Mouse (Mus musculus) hindbrain, embryonic 13.5 days (tissue): ENCODE measurements around the gene Zfp637. TPM values are rescaled to one million over a fixed set of nuclear protein-coding genes. Genes with fewer than 3 reads are reported as not detected.
"Not testable (repeated sequence)": the region's sequence is repeated elsewhere in the genome, so short reads cannot be mapped to it uniquely, and the experiment has no call there.

ENCODE experiments used
- ATAC-seq: fragments of 200-750 bp; cut with Nextera tagmentation; 2 replicates; pipeline ENCODE4 v1.8.0; 2017; ENCODE audit warnings: moderate TSS enrichment; ENCODE audit not compliant: low FRiP score
- H3K27ac ChIP-seq: fragments of 300-500 bp; sonication (generic); 2 replicates; pipeline ENCODE4 v1.5.1; 2015; ENCODE audit warnings: inconsistent platforms, mild to moderate bottlenecking, moderate library complexity
- H3K27me3 ChIP-seq: fragments of 300-500 bp; sonication (generic); 2 replicates; pipeline ENCODE4 v1.6.1; 2015; ENCODE audit warnings: mild to moderate bottlenecking, inconsistent platforms
- H3K36me3 ChIP-seq: fragments of 300-500 bp; sonication (generic); 2 replicates; pipeline ENCODE4 v1.6.1; 2015; ENCODE audit warnings: mild to moderate bottlenecking, inconsistent platforms
- H3K4me1 ChIP-seq: fragments of 300-500 bp; sonication (generic); replicated peaks from 2 replicates; pipeline ENCODE4 v1.6.1; 2015; ENCODE audit warnings: inconsistent platforms
- H3K4me2 ChIP-seq: fragments of 300-500 bp; sonication (generic); 2 replicates; pipeline ENCODE4 v1.6.1; 2015; ENCODE audit warnings: inconsistent platforms, mild to moderate bottlenecking, moderate library complexity
- H3K4me3 ChIP-seq: fragments of 300-500 bp; sonication (generic); 2 replicates; pipeline ENCODE4 v1.5.1; 2015; ENCODE audit warnings: mild to moderate bottlenecking, inconsistent platforms
- H3K9ac ChIP-seq: fragments of 300-500 bp; sonication (generic); 2 replicates; pipeline ENCODE4 v1.6.1; 2015; ENCODE audit warnings: mild to moderate bottlenecking, inconsistent platforms
- H3K9me3 ChIP-seq: fragments of 300-500 bp; sonication (generic); 2 replicates; pipeline ENCODE4 v1.6.1; 2016; ENCODE audit warnings: inconsistent platforms
- WGBS: fragments of 180-500 bp; shearing (Covaris S2); methylation state at CpG from one replicate; pipeline ENCODE4 v1.1.7; 2015; 5-methylcytosine and 5-hydroxymethylcytosine counted together
- polyA plus RNA-seq: library from polyadenylated mRNA; unstranded; fragments of >200 nt; fragmentation: Nextera tagmentation; extraction: Ambion mirVana; gene quantifications from 2 replicates; pipeline ENCODE4 v1.2.1, GENCODE M21; 2015

Zfp637 gene
- polyA plus RNA-seq, 1 experiment from 2014 or later: 145 TPM

DNA sequence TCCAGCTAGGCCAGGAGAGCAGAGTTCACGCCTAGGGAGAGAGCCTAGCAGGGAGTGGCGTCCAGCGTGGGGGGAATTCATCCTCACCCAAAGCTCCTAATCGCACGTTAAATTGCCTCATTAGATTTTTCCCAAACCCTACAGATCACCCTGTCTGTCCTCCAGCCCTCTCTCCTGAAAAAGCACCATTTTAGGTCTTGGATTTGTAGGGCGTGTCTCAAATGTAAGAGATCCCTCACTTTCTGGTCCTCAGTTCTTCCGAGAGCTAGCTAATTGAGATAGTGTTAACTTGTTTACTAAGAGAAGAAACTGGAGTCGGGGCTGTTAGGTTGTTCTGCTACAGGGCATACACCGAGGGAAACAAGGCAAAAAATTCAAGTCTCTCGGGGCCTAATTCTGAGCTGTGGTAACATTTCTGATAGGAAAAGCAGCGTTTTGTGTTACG, 553 bp downstream of the Zfp637 start:
- Histone ChIP-seq H3K27me3 (no peaks in the 10 kb centered on the region), H3K27ac (peak overlapping the region; percentile 97), H3K4me1 (peaks cover 16% of the 10 kb centered on the region), H3K9ac (peak overlapping the region; percentile 98), H3K4me3 (peak overlapping the region; percentile 87), H3K36me3 (peaks cover 36% of the 10 kb centered on the region), H3K4me2 (peak overlapping the region; percentile 56), H3K9me3 (no peaks in the 10 kb centered on the region)
- no peak for ATAC-seq
- WGBS: 16% methylated on average over 12 of the region's 12 CpGs

DNA sequence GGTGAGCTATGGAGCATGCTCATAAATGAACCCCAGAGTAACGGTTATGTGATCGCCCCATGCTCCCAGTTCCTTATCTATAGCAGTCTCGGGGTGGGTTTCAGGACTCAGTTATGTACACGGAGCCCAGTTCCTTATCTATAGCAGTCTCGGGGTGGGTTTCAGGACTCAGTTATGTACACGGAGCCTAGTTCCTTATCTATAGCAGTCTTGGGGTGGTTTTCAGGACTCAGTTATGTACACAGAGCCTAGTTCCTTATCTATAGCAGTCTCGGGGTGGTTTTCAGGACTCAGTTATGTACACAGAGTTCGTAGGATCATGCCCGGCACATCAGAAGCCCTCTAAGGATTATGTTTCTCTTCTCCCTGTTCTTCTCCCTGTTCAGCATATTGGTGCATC, 3.6 kb downstream of the Zfp637 start:
- H3K36me3 ChIP-seq: peaks cover 65% of the 10 kb centered on the region
- no peak overlapping the region for H3K9ac ChIP-seq
- H3K4me1 ChIP-seq: peaks cover 16% of the 10 kb centered on the region
- H3K4me3 ChIP-seq: no peak overlapping the region
- no peak overlapping the region for H3K4me2 ChIP-seq
- no peaks in the 10 kb centered on the region for H3K9me3 ChIP-seq
- no peak overlapping the region for H3K27ac ChIP-seq
- no peaks in the 10 kb centered on the region for H3K27me3 ChIP-seq
- ATAC-seq: no peak
- 96% methylated on average over 9 of the region's 9 CpGs for WGBS

DNA sequence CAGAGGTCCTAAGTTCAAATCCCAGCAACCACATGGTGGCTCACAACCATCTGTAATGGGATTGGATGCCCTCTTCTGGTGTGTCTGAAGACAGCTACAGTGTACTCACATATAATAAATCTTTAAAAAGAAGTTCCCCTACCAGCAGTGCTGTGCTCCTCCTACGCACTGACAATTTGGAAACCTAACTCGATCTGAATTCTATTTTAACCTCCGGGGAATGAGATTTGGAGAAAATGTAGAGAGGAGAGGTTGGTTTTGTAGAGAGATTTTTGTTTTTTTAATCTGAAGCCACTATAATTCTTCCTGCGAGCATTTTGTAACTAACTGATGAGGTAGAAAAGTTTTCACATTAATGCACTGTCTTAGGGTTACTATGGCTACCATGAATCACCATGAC, 5.7 kb downstream of the Zfp637 start:
- peaks cover 12% of the 10 kb centered on the region for H3K4me1 ChIP-seq
- H3K27me3 ChIP-seq, H3K9ac ChIP-seq, H3K27ac ChIP-seq, H3K4me2 ChIP-seq, H3K9me3 ChIP-seq, ATAC-seq, H3K4me3 ChIP-seq: not testable (repeated sequence)
- peaks cover 71% of the 10 kb centered on the region for H3K36me3 ChIP-seq
- 91% methylated on average over 4 of the region's 4 CpGs for WGBS

DNA sequence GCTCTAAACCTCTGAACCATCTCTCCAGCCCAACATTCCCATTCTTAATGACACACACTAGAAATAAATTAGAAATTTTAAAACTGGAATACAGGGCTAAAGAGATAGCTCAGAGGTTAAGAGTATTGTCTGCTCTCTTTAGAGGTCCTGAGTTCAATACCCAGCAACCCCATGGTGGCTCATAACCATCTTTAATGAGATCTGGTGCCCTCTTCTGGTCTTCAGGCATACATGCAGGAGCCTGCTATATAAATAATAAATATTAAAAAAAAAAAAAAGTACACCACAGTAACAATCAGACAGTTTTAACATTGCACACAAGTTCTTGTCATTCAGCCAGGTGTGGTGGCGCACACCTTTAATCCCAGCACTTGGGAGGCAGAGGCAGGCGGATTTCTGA, 6.8 kb downstream of the Zfp637 start:
- Histone ChIP-seq H3K4me2 (no peak overlapping the region), H3K9me3 (no peaks in the 10 kb centered on the region), H3K27ac (no peak overlapping the region), H3K36me3 (peaks cover 71% of the 10 kb centered on the region), H3K4me1 (0 out of 2 replicates have a peak, but pooled peaks cover 3% of the 10 kb centered on the region), H3K4me3 (no peak overlapping the region), H3K9ac (no peak overlapping the region), H3K27me3 (no peaks in the 10 kb centered on the region)
- 100% methylated on average over 2 of the region's 2 CpGs for WGBS
- ATAC-seq: no peak

DNA sequence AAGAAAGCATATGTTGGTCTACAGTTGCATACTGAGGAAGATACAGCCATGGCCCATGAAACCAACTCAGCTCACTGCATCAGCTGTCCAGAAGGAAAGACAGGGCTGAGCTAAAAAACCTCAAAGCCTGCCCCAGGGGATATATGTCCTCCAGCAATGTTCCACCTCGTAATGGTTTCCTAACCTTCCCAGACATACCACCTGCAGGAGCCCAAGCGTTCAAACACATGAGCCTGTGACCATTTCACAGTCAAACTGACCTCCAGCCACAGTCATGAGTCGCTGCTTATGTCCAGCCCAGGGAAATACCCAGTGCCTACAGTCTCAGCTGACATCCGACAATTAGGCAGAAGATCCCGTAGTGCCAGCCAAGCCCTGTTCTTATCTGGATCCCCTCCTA, 7.6 kb downstream of the Zfp637 start:
- no peaks in the 10 kb centered on the region for H3K27me3 ChIP-seq
- H3K4me3 ChIP-seq: no peak overlapping the region
- H3K36me3 ChIP-seq: peaks cover 65% of the 10 kb centered on the region
- H3K27ac ChIP-seq: no peak overlapping the region
- no peak for ATAC-seq
- H3K4me2 ChIP-seq: no peak overlapping the region
- no peak overlapping the region for H3K9ac ChIP-seq
- WGBS: 95% methylated on average over 5 of the region's 5 CpGs
- H3K9me3 ChIP-seq: no peaks in the 10 kb centered on the region
- 0 out of 2 replicates have a peak, but pooled peaks cover 3% of the 10 kb centered on the region for H3K4me1 ChIP-seq

DNA sequence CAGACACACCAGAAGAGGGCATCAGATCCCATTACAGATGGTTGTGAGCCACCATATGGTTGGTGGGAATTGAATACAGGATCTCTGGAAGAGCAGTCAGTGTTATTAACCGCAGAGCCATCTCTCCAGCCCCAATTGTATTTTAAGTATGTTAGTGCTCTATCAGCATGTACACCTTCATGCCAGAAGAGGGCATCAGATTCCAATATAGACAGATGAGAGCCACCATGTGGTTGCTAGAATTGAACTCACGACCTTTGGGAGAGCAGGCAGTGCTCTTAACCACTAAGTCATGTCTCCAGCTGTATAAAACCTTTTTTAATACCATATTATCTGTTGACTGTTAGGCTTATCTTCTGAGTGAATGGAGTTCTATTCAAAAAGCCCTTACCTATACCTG, 10.8 kb downstream of the Zfp637 start:
- Histone ChIP-seq H3K4me3 (no peak overlapping the region), H3K9ac (no peak overlapping the region), H3K27me3 (no peaks in the 10 kb centered on the region), H3K4me1 (no peaks in the 10 kb centered on the region), H3K27ac (no peak overlapping the region), H3K9me3 (no peaks in the 10 kb centered on the region), H3K36me3 (peaks cover 33% of the 10 kb centered on the region), H3K4me2 (no peak overlapping the region)
- 71% methylated on average over 2 of the region's 2 CpGs for WGBS
- ATAC-seq: no peak

DNA sequence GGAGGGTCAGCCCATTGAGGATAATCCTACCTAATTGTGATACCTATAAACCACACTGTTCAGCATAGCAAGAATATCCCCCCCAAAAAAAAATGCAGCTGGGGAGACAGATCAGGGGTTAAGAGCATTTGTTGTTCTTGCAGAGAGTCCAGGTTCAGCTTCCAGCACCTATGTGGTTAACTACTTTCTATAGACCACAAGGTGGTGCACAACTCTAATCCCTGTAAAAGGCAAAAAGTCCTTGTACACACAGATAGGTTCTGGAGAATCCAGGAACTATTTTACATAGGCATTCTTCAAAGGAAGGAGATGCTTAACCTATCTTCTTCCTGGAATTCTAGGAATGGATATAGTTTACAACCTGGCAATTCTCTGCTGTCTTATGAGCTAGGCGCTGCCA, 17.0 kb downstream of the Zfp637 start:
- ATAC-seq: no peak
- no peak overlapping the region for H3K9ac ChIP-seq
- no peaks in the 10 kb centered on the region for H3K4me1 ChIP-seq
- no peaks in the 10 kb centered on the region for H3K27me3 ChIP-seq
- no peak overlapping the region for H3K4me3 ChIP-seq
- WGBS: 82% methylated on average over 1 of the region's 1 CpGs
- H3K36me3 ChIP-seq: no peaks in the 10 kb centered on the region; the same call in 1 of the 2 replicates
- no peaks in the 10 kb centered on the region for H3K9me3 ChIP-seq
- H3K27ac ChIP-seq: no peak overlapping the region
- H3K4me2 ChIP-seq: no peak overlapping the region

DNA sequence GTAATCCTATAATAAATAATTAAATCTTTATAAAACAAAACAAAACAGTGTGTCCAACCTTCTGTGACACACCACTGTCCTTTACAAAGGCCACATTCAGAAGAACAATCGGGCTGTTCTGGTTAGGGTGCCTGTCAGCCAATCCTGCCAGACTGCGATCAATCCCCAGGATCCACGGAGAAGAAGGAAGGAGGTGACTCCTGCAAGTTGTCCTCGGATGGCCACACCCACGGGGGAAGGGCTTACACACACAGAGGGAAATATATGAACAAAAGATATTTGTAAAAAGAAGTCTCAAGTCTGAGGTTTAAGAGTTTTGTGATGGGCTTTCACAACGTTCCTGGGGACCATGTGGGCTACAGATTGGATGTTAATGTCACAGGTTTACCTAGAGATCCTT, 20.9 kb downstream of the Zfp637 start, which contains the start of gene Zfp239:
TSS of gene Zfp239 (plus strand) at position 253 of the 400 bp plus-strand sequence.
- WGBS: 71% methylated on average over 6 of the region's 6 CpGs
- Histone ChIP-seq H3K4me3 (peak within 1 kb of the TSS; percentile 75), H3K9me3 (no peaks in the 10 kb centered on the region), H3K27me3 (no peaks in the 10 kb centered on the region), H3K4me2 (peak within 1 kb of the TSS; percentile 86), H3K9ac (peak within 1 kb of the TSS; percentile 86), H3K4me1 (peaks cover 9% of the 10 kb centered on the region; the same call in 1 of the 2 replicates), H3K27ac (no peak within 1 kb of the TSS), H3K36me3 (no peaks in the 10 kb centered on the region)
- no peak for ATAC-seq

DNA sequence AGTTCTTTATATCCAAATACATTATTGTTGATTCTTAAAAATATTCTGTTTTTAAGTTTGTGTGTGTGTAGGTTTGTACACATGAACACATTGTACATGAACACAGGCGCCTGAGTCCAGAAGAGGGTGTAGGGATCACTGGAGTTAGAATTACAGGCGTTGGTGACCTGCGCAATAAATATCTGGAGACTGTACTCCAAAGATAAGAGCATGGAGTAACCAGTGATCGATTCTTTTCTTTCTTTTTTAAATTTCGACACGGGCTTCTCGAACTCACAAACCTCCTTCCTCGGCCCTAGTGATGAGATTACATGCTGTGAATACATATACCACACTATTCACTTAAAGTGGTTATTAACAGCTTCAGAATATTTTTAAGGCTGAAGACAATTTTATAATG, 21.5 kb downstream of the Zfp637 start:
- peak overlapping the region; percentile 75; the same call in 1 of the 2 replicates for H3K4me3 ChIP-seq
- H3K9ac ChIP-seq: no peak overlapping the region
- ATAC-seq: peak; percentile 46; the same call in 1 of the 2 replicates

DNA sequence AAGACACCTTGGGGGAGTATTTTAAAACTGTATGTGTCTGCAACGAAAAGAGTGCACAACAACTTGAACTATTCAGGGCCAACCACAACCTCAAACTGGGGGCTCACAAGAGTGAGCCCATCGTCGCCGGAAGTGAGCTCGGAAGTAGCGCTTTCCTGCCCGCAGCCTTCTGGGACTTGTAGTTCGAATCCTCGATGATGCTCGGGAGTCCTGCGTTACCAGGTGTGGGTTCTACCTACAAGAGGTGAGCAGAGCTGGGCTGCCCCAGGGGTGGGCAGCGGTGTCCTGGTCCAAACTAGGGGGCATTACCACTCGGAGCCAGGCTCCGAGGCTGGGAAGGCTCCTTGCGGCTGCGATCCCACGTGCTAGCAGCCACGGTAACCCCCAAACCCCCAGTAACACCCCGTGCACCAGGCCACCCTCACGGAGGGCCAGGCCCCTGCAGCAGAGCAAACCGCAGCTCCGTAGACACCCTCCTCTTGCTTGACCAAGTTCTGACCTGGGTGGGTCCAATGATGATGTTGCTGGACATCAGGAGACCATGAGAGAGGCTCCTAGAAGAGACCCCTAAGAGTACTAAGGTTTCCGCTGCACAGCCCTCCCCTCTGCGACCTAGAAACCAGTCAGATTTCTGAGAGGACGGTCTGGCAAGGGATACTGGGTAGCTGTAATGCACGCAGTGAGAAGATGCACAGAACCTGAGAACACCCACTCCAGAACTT, 22.1 kb downstream of the Zfp637 start:
- no peaks in the 10 kb centered on the region for H3K36me3 ChIP-seq
- peaks cover 9% of the 10 kb centered on the region; the same call in 1 of the 2 replicates for H3K4me1 ChIP-seq
- WGBS: 3% methylated on average over 26 of the region's 26 CpGs
- peak overlapping the region; percentile 86 for H3K9ac ChIP-seq
- H3K9me3 ChIP-seq: no peaks in the 10 kb centered on the region
- H3K4me3 ChIP-seq: peak overlapping the region; percentile 75
- no peaks in the 10 kb centered on the region for H3K27me3 ChIP-seq
- H3K4me2 ChIP-seq: peak overlapping the region; percentile 86
- no peak overlapping the region for H3K27ac ChIP-seq
- ATAC-seq: peak; percentile 92

More for the DNA sequence above, 21.5 kb downstream of the Zfp637 start:
- Histone ChIP-seq H3K27ac (no peak overlapping the region), H3K4me2 (peak overlapping the region; percentile 86), H3K27me3 (no peaks in the 10 kb centered on the region), H3K36me3 (no peaks in the 10 kb centered on the region), H3K4me1 (peaks cover 9% of the 10 kb centered on the region; the same call in 1 of the 2 replicates), H3K9me3 (no peaks in the 10 kb centered on the region)
- 82% methylated on average over 8 of the region's 8 CpGs for WGBS

DNA sequence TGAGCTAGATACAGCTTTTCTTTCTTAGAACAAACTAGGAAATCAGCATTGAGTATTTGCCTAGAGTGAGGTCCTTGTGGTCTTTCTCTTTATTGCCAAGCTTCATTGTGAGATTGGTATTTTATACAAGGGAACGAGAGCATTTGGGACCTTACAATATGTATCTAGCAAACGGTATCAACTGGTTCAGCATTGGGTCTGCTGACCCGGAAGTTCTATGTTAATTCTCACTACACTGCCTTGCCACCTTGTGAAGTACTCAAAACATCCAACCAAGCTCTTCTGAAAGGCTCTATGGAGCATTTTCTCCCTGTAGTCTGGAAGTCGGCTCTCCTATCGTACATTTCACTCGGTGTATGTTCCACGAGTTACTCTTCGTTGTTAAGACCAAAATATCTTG, 22.8 kb downstream of the Zfp637 start:
- Histone ChIP-seq H3K27me3 (no peaks in the 10 kb centered on the region), H3K4me2 (peak overlapping the region; percentile 86), H3K4me1 (peaks cover 9% of the 10 kb centered on the region; the same call in 1 of the 2 replicates), H3K27ac (no peak overlapping the region), H3K4me3 (peak overlapping the region; percentile 75), H3K9me3 (no peaks in the 10 kb centered on the region), H3K36me3 (no peaks in the 10 kb centered on the region), H3K9ac (peak overlapping the region; percentile 86; the same call in 1 of the 2 replicates)
- WGBS: 97% methylated on average over 8 of the region's 8 CpGs
- ATAC-seq: no peak

DNA sequence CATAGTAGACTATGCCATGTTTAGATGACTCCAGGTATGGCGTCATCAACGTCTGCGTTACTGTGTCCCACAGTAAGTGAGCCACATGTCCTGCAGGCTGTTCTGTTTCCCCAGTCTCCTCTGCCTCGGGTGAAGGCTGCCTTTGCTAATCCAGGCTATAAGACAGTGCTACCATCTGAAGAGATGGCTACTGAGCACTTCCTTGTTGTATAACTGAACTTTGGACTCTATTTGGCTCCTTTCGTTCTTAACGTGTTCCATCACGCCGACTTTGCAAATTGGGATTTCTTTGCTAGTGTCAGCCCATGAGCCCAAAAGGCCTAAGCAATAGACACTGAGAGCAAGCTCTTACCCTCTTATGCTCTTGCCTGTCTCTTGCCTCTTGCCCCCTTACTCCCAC, 27.2 kb downstream of the Zfp637 start:
- H3K27me3 ChIP-seq: no peaks in the 10 kb centered on the region
- no peaks in the 10 kb centered on the region for H3K9me3 ChIP-seq
- H3K27ac ChIP-seq: no peak overlapping the region
- 96% methylated on average over 8 of the region's 8 CpGs for WGBS
- no peak overlapping the region for H3K9ac ChIP-seq
- no peak overlapping the region for H3K4me3 ChIP-seq
- H3K4me1 ChIP-seq: peaks cover 8% of the 10 kb centered on the region; the same call in 1 of the 2 replicates
- no peak overlapping the region for H3K4me2 ChIP-seq
- peaks cover 16% of the 10 kb centered on the region for H3K36me3 ChIP-seq
- no peak for ATAC-seq

DNA sequence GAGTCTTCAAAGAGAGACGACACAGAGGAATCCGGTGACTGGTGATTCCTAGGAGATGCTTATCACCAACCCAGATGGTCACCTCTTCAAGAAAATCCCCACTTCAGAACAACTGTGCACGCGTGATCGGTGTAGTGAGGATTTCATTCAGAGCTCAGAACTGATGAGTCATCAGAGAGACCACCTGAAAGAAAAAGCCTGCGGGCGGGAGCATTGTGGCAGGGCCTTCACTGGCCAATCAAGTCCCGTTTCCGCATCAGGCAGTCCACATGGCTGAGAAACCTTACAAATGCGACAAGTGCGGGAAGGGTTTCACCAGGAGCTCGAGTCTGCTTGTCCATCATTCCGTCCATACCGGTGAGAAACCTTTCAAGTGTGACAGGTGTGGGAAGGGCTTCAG, 30.1 kb downstream of the Zfp637 start:
- no peak overlapping the region for H3K9ac ChIP-seq
- 79% methylated on average over 14 of the region's 14 CpGs for WGBS
- H3K4me2 ChIP-seq: no peak overlapping the region
- no peaks in the 10 kb centered on the region for H3K27me3 ChIP-seq
- no peaks in the 10 kb centered on the region for H3K9me3 ChIP-seq
- H3K4me1 ChIP-seq: no peaks in the 10 kb centered on the region
- no peak overlapping the region for H3K27ac ChIP-seq
- peaks cover 16% of the 10 kb centered on the region for H3K36me3 ChIP-seq
- no peak overlapping the region for H3K4me3 ChIP-seq
- ATAC-seq: no peak
